Mouse (Mus musculus) liver, postnatal 0 days (tissue): ENCODE measurements at regions not wholly inside any gene's neighbourhood (a gene's known extent, or its start where the extent isn't known, plus 50 kb on each side); places are given as distances from the start of the nearest gene placed in this dataset.

Experiments used
- ATAC-seq: fragments of 200-750 bp; cut with Nextera tagmentation; 2 replicates; pipeline ENCODE4 v1.8.0; 2017; ENCODE audit warnings: mild to moderate bottlenecking, moderate library complexity
- DNase-seq: peaks from one replicate; pipeline ENCODE4 v3.0.0-alpha.2; 2016
- H3K27ac ChIP-seq: fragments of 300-500 bp; sonication (generic); 2 replicates; pipeline ENCODE4 v1.5.1; 2014; ENCODE audit warnings: antibody characterized with exemption, moderate library complexity, mild to moderate bottlenecking, low read depth
- H3K27me3 ChIP-seq: fragments of 300-500 bp; sonication (generic); 2 replicates; pipeline ENCODE4 v1.6.1; 2014; ENCODE audit warnings: low read length, control low read depth, mixed read lengths; ENCODE audit not compliant: insufficient read depth
- H3K36me3 ChIP-seq: fragments of 300-500 bp; sonication (generic); replicated peaks from 2 replicates; pipeline ENCODE4 v1.6.1; 2014; ENCODE audit warnings: mild to moderate bottlenecking, control low read depth, low read length, moderate library complexity, mixed read lengths; ENCODE audit not compliant: insufficient read depth
- H3K4me1 ChIP-seq: fragments of 300-500 bp; sonication (generic); 2 replicates; pipeline ENCODE4 v1.6.1; 2014; ENCODE audit warnings: antibody characterized with exemption, mild to moderate bottlenecking, control low read depth; ENCODE audit not compliant: insufficient read depth
- H3K4me2 ChIP-seq: fragments of 300-500 bp; sonication (generic); 2 replicates; pipeline ENCODE4 v1.6.1; 2014; ENCODE audit warnings: low read depth, mild to moderate bottlenecking, low read length, moderate library complexity, mixed read lengths
- H3K4me3 ChIP-seq: fragments of 300-500 bp; sonication (generic); 2 replicates; pipeline ENCODE4 v1.5.1; 2014; ENCODE audit warnings: low read depth, low read length
- H3K9ac ChIP-seq: fragments of 300-500 bp; sonication (generic); replicated peaks from 2 replicates; pipeline ENCODE4 v1.6.1; 2014; ENCODE audit warnings: mild to moderate bottlenecking, moderate library complexity
- H3K9me3 ChIP-seq: fragments of 300-500 bp; sonication (generic); 2 replicates; pipeline ENCODE4 v1.6.1; 2016; ENCODE audit warnings: mild to moderate bottlenecking, control low read depth, low read length, mixed read lengths
- CTCF ChIP-seq: sonication (generic); IDR thresholded peaks from 2 replicates; pipeline ENCODE4 v1.5.1; 2016; ENCODE audit warnings: antibody characterized with exemption, low read depth
- EP300 ChIP-seq: IDR thresholded peaks from 2 replicates; pipeline ENCODE4 v1.6.1; 2016; ENCODE audit warnings: antibody characterized with exemption, low read depth, mild to moderate bottlenecking
- WGBS: fragments of 180-500 bp; shearing (Covaris S2); extraction: QIAGEN DNeasy Blood & Tissue Kit; methylation state at CpG from one replicate; pipeline ENCODE4 v1.1.7; 2014; ENCODE audit not compliant: insufficient replicate concordance; 5-methylcytosine and 5-hydroxymethylcytosine counted together

GRCm38 (mm10) chr3:21843292-21843852, 233.1 kb upstream of the Tbl1xr1 start:
- WGBS: 58% methylated on average over 5 of the region's 5 CpGs
- no peaks in the 10 kb centered on the region for H3K4me1 ChIP-seq
- DNase-seq (no peak), ATAC-seq (no peak)
- no peaks in the 10 kb centered on the region for H3K27me3 ChIP-seq
- H3K9me3 ChIP-seq: no peaks in the 10 kb centered on the region
- TF ChIP-seq CTCF (no peak), EP300 (peak; percentile 39; the same call in 1 of the 2 replicates)
- no peak overlapping the region for H3K9ac ChIP-seq
- H3K27ac ChIP-seq: no peak overlapping the region
- no peak overlapping the region for H3K4me2 ChIP-seq
- no peaks in the 10 kb centered on the region for H3K36me3 ChIP-seq
- H3K4me3 ChIP-seq: no peak overlapping the region

DNA sequence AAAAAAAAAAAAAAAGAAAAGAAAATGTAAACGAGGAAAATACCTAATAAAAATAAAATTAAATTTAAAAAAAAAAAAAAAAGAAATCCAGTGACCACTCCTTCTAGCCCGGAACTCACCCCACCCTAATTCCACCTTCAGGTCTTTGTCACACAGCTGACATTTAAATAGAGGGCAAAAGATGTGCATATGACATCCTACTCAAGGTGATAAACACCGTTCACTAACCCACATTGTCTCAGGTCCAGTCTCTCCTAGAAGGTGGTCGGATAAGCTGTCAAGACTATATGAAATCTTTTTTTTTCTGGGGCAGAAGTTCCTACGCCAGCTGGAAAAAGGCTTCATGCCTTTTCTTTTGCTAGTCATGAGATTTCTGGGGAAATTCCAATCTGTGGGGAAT, 226.6 kb upstream of the Tbl1xr1 start:
- H3K4me2 ChIP-seq: no peak overlapping the region
- H3K4me3 ChIP-seq: no peak overlapping the region
- H3K36me3 ChIP-seq: no peaks in the 10 kb centered on the region
- WGBS: 79% methylated on average over 5 of the region's 5 CpGs
- no peak overlapping the region for H3K27ac ChIP-seq
- ATAC-seq: no peak
- no peaks in the 10 kb centered on the region for H3K9me3 ChIP-seq
- no peak for DNase-seq
- no peak overlapping the region for H3K9ac ChIP-seq
- no peak for TF ChIP-seq CTCF
- H3K27me3 ChIP-seq: no peaks in the 10 kb centered on the region
- no peaks in the 10 kb centered on the region for H3K4me1 ChIP-seq

DNA sequence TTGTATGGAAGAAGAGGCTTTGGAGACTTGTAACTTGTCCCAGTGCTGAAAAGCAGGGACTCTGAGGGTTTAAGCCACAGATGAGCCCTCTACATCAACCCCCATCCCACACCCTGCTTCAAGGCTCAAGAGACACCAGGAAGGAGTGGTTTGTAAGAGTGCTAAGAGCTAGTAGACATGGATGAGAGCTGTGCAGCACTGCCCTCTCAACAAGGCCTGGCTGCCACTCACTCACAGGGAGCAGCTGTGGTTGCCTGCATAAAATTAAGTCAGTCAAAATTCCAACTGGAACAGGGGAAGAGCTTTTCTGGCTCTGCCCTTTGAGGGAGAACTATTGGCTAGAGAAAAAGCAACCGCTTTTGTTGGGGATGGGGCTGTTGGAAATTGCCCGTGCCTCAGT, 225.5 kb upstream of the Tbl1xr1 start:
- WGBS: 90% methylated on average over 2 of the region's 2 CpGs
- no peak for ATAC-seq

DNA sequence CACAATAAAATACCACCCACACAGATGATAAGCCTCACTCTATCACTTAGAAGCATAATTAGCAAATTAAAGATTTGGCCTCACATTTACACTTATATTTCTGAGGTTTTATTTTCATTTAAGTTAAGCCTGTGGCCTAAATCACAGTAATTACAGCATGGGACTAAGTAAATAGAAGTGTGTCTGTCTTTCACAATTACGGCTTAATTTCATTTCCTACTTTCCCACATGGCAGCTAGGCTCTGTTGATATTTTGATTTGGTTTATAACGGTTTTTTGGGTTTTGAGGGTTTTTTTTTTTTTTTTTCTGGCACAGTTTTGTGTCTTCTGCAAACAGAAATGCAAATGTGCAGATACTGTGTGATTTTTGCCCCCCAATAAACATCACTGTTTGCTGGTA, 222.1 kb upstream of the Tbl1xr1 start:
- DNase-seq (no peak), ATAC-seq (no peak)
- no peak overlapping the region for H3K4me3 ChIP-seq
- H3K9me3 ChIP-seq: no peaks in the 10 kb centered on the region
- no peaks in the 10 kb centered on the region for H3K4me1 ChIP-seq
- no peak overlapping the region for H3K27ac ChIP-seq
- 74% methylated on average over 2 of the region's 2 CpGs for WGBS
- no peak overlapping the region for H3K9ac ChIP-seq
- H3K27me3 ChIP-seq: no peaks in the 10 kb centered on the region
- no peaks in the 10 kb centered on the region for H3K36me3 ChIP-seq
- no peak overlapping the region for H3K4me2 ChIP-seq
- TF ChIP-seq CTCF (no peak), EP300 (no peak)

More for the DNA sequence above, 225.5 kb upstream of the Tbl1xr1 start:
- Histone ChIP-seq H3K27ac (no peak overlapping the region), H3K9me3 (no peaks in the 10 kb centered on the region), H3K4me3 (no peak overlapping the region), H3K27me3 (no peaks in the 10 kb centered on the region), H3K4me2 (no peak overlapping the region), H3K4me1 (no peaks in the 10 kb centered on the region), H3K9ac (no peak overlapping the region), H3K36me3 (no peaks in the 10 kb centered on the region)
- no peak for DNase-seq
- TF ChIP-seq CTCF: no peak

DNA sequence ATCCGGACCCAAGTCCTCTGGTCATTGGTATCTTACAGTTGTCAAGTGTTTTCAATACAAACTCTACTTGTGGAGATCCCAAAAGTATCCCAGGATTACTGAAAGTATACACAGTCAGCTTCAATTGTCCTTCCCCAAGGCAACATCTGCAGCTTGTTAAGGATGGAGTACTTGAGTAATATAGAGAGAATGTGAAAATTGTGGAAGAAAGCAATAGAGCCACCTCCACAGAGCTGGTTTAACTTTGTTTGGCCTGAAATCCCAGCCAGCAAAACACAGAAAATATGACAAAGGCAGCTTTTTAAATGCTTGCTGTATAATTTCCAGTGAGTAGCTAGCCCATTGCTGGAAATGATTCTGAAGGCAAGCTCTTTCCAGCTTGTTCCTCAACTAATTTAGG, 217.0 kb upstream of the Tbl1xr1 start:
- no peak overlapping the region for H3K27ac ChIP-seq
- H3K36me3 ChIP-seq: no peaks in the 10 kb centered on the region
- DNase-seq (no peak), ATAC-seq (no peak)
- TF ChIP-seq EP300: no peak
- TF ChIP-seq CTCF: no peak
- H3K4me2 ChIP-seq: no peak overlapping the region
- WGBS: 81% methylated on average over 1 of the region's 1 CpGs
- H3K27me3 ChIP-seq: no peaks in the 10 kb centered on the region
- H3K9me3 ChIP-seq: no peaks in the 10 kb centered on the region
- no peak overlapping the region for H3K9ac ChIP-seq
- no peak overlapping the region for H3K4me3 ChIP-seq
- H3K4me1 ChIP-seq: no peaks in the 10 kb centered on the region

GRCm38 (mm10) chr3:21860915-21861635, 215.4 kb upstream of the Tbl1xr1 start:
- Histone ChIP-seq H3K9ac (no peak overlapping the region), H3K9me3 (no peaks in the 10 kb centered on the region), H3K36me3 (no peaks in the 10 kb centered on the region), H3K4me1 (no peaks in the 10 kb centered on the region), H3K4me2 (no peak overlapping the region), H3K27ac (no peak overlapping the region), H3K27me3 (no peaks in the 10 kb centered on the region), H3K4me3 (no peak overlapping the region)
- no peak for ATAC-seq
- 72% methylated on average over 4 of the region's 4 CpGs for WGBS
- TF ChIP-seq EP300: no peak
- no peak for TF ChIP-seq CTCF
- no peak for DNase-seq
